Mouse (Mus musculus): ENCODE measurements around the gene Runx2.

GRCm38 (mm10) chr17:44713404-44713803, 101.2 kb downstream of the Runx2 start:
- TF ChIP-seq USF2 (IDR thresholded peaks at IDR 0.05; ENCODE audit: borderline replicate concordance in 1 of 2, insufficient read depth in 1 of 2, low read depth in 1 of 2, low read length in 2 of 2) (no peak), MYB (IDR thresholded peaks at IDR 0.05; ENCODE audit: low read depth, low read length) (no peak), POLR2A (IDR thresholded peaks at IDR 0.05; ENCODE audit: control insufficient read depth in 1 of 2, insufficient read depth in 1 of 2, low read depth in 1 of 2, low read length in 2 of 2, poor library complexity in 1 of 2) (no peak), MAX (IDR thresholded peaks at IDR 0.05; ENCODE audit: low read length) (no peak), TAL1 (IDR thresholded peaks at IDR 0.05; ENCODE audit: low read length) (no peak), RCOR1 (IDR thresholded peaks at IDR 0.05; ENCODE audit: low read depth, low read length) (no peak), RAD21 (IDR thresholded peaks at IDR 0.05; ENCODE audit: low read depth, low read length) (no peak)
